25 mouse cellular contexts compared by ENCODE assay signal in genomic region chr17:8897749-8898148, GRCm38 (mm10).
DNase-seq lines count a peak whose midpoint lies in the region; ATAC-seq and TF ChIP-seq lines count a peak whose summit lies in the region.
"Had no signal": no experiment of that assay in that cellular context is flagged by ENCODE, and none has a peak within 500 bp of the region (broad histone marks: within the 10 kb centered on the region; RNA-seq: fewer than 3 reads in every experiment).

No protein-coding gene starts in this region.

- no peaks in the 10 kb centered on the region for H3K9me3 ChIP-seq in forebrain, embryonic 12.5 days
- H3K9me3 ChIP-seq in forebrain, embryonic 11.5 days (ENCODE audit: control insufficient read depth, low read length) = no peaks in the 10 kb centered on the region
- H3K9me3 ChIP-seq in hindbrain, postnatal 0 days (ENCODE audit: low read length) = no peaks in the 10 kb centered on the region
- H3K9me3 ChIP-seq in hindbrain, embryonic 11.5 days (ENCODE audit: control insufficient read depth, low read length) = no peaks in the 10 kb centered on the region
- no peaks in the 10 kb centered on the region for H3K9me3 ChIP-seq in neural tube, embryonic 13.5 days
- H3K9me3 ChIP-seq in neural tube, embryonic 15.5 days (replicated peaks) = no peaks in the 10 kb centered on the region
- no peaks in the 10 kb centered on the region for H3K9me3 ChIP-seq in forebrain, embryonic 16.5 days (ENCODE audit: control insufficient read depth, low read length)
- H3K9me3 ChIP-seq: embryonic facial prominence, embryonic 12.5 days; heart, embryonic 13.5 days; hindbrain, embryonic 10.5 days; liver, embryonic 12.5 days had no signal

- no peak for DNase-seq in forebrain, embryonic 11.5 days (ENCODE audit: low spot score)
- peak; percentile 48 for DNase-seq in hindbrain, postnatal 0 days (ENCODE audit: low spot score)
- DNase-seq in hindbrain, embryonic 11.5 days (ENCODE audit: low spot score) = no peak
- DNase-seq in kidney, adult 8-10 months = no peak
- DNase-seq: adrenal gland, postnatal 25 days; B cell, adult 2 months; embryo, embryonic 11 days; heart, postnatal 10 days; kidney, postnatal 14 days; liver, postnatal 0 days; lung, postnatal 4 days; retina, postnatal 1 day; right cerebral cortex, postnatal 14 days; thymus, postnatal 14 days had no signal

- WGBS in forebrain, embryonic 12.5 days = 77% methylated on average over 10 of the region's 10 CpGs
- 84% methylated on average over 10 of the region's 10 CpGs for WGBS in forebrain, embryonic 11.5 days
- 54% methylated on average over 10 of the region's 10 CpGs for WGBS in hindbrain, postnatal 0 days
- WGBS in hindbrain, embryonic 11.5 days = 77% methylated on average over 10 of the region's 10 CpGs
- WGBS in neural tube, embryonic 13.5 days = 64% methylated on average over 10 of the region's 10 CpGs
- 65% methylated on average over 10 of the region's 10 CpGs for WGBS in neural tube, embryonic 15.5 days
- 54% methylated on average over 10 of the region's 10 CpGs for WGBS in forebrain, embryonic 16.5 days

- H3K27ac ChIP-seq in forebrain, embryonic 12.5 days = no peak overlapping the region
- H3K27ac ChIP-seq in forebrain, embryonic 11.5 days (ENCODE audit: low read depth, low read length) = no peak overlapping the region
- no peak overlapping the region for H3K27ac ChIP-seq in hindbrain, postnatal 0 days
- no peak overlapping the region for H3K27ac ChIP-seq in hindbrain, embryonic 11.5 days (ENCODE audit: low read depth, low read length)
- 0 out of 2 replicates have a peak overlapping the region, but pooled peaks have one; percentile 13 for H3K27ac ChIP-seq in neural tube, embryonic 13.5 days (replicated peaks)
- no peak overlapping the region for H3K27ac ChIP-seq in neural tube, embryonic 15.5 days (replicated peaks)
- no peak overlapping the region for H3K27ac ChIP-seq in forebrain, embryonic 16.5 days (ENCODE audit: low read length)
- H3K27ac ChIP-seq: embryonic facial prominence, embryonic 12.5 days; heart, embryonic 13.5 days; hindbrain, embryonic 10.5 days; left cerebral cortex, adult 2 months; liver, embryonic 12.5 days had no signal

- H3K4me1 ChIP-seq in forebrain, embryonic 12.5 days = peaks cover 8% of the 10 kb centered on the region
- no peaks in the 10 kb centered on the region for H3K4me1 ChIP-seq in forebrain, embryonic 11.5 days (replicated peaks; ENCODE audit: control insufficient read depth, insufficient read depth, low read length)
- H3K4me1 ChIP-seq in hindbrain, postnatal 0 days (ENCODE audit: insufficient read depth, low read length) = no peaks in the 10 kb centered on the region
- H3K4me1 ChIP-seq in hindbrain, embryonic 11.5 days (replicated peaks; ENCODE audit: control insufficient read depth, insufficient read depth, low read length) = no peaks in the 10 kb centered on the region
- H3K4me1 ChIP-seq in neural tube, embryonic 13.5 days (replicated peaks) = peaks cover 18% of the 10 kb centered on the region
- H3K4me1 ChIP-seq in neural tube, embryonic 15.5 days = peaks cover 8% of the 10 kb centered on the region; the same call in 1 of the 2 replicates
- H3K4me1 ChIP-seq in forebrain, embryonic 16.5 days (replicated peaks; ENCODE audit: control insufficient read depth, insufficient read depth, low read length) = peaks cover 11% of the 10 kb centered on the region
- H3K4me1 ChIP-seq: embryonic facial prominence, embryonic 12.5 days; liver, embryonic 12.5 days had no signal

- no peaks in the 10 kb centered on the region for H3K27me3 ChIP-seq in forebrain, embryonic 12.5 days
- H3K27me3 ChIP-seq in forebrain, embryonic 11.5 days (ENCODE audit: control insufficient read depth, insufficient read depth, low read length) = no peaks in the 10 kb centered on the region
- H3K27me3 ChIP-seq in hindbrain, postnatal 0 days (ENCODE audit: insufficient read depth, low read length) = no peaks in the 10 kb centered on the region
- no peaks in the 10 kb centered on the region for H3K27me3 ChIP-seq in hindbrain, embryonic 11.5 days (ENCODE audit: control insufficient read depth, insufficient read depth, low read length)
- H3K27me3 ChIP-seq in neural tube, embryonic 13.5 days = no peaks in the 10 kb centered on the region
- H3K27me3 ChIP-seq in neural tube, embryonic 15.5 days (replicated peaks) = no peaks in the 10 kb centered on the region
- H3K27me3 ChIP-seq in forebrain, embryonic 16.5 days (replicated peaks; ENCODE audit: control insufficient read depth, insufficient read depth, low read length) = no peaks in the 10 kb centered on the region
- H3K27me3 ChIP-seq: embryonic facial prominence, embryonic 12.5 days; liver, embryonic 12.5 days had no signal

- H3K4me2 ChIP-seq in forebrain, embryonic 12.5 days = no peak overlapping the region
- no peak overlapping the region for H3K4me2 ChIP-seq in forebrain, embryonic 11.5 days (ENCODE audit: low read depth, low read length, severe bottlenecking)
- H3K4me2 ChIP-seq in hindbrain, postnatal 0 days (ENCODE audit: low read depth, low read length) = no peak overlapping the region
- no peak overlapping the region for H3K4me2 ChIP-seq in hindbrain, embryonic 11.5 days (replicated peaks; ENCODE audit: low read depth, low read length)
- H3K4me2 ChIP-seq in neural tube, embryonic 13.5 days = no peak overlapping the region
- no peak overlapping the region for H3K4me2 ChIP-seq in neural tube, embryonic 15.5 days
- no peak overlapping the region for H3K4me2 ChIP-seq in forebrain, embryonic 16.5 days (ENCODE audit: low read length)
- H3K4me2 ChIP-seq: embryonic facial prominence, embryonic 12.5 days; heart, embryonic 13.5 days; liver, embryonic 12.5 days had no signal

- no peak for TF ChIP-seq CTCF in hindbrain, postnatal 0 days (IDR thresholded peaks at IDR 0.05; ENCODE audit: low read depth)

- H3K36me3 ChIP-seq in forebrain, embryonic 12.5 days (replicated peaks) = no peaks in the 10 kb centered on the region
- H3K36me3 ChIP-seq in forebrain, embryonic 11.5 days (ENCODE audit: control insufficient read depth, insufficient read depth, low read length) = no peaks in the 10 kb centered on the region
- H3K36me3 ChIP-seq in hindbrain, postnatal 0 days (ENCODE audit: insufficient read depth, low read length) = no peaks in the 10 kb centered on the region
- H3K36me3 ChIP-seq in hindbrain, embryonic 11.5 days (ENCODE audit: control insufficient read depth, insufficient read depth, low read length) = no peaks in the 10 kb centered on the region
- peaks cover 5% of the 10 kb centered on the region; the same call in 1 of the 2 replicates for H3K36me3 ChIP-seq in neural tube, embryonic 13.5 days
- no peaks in the 10 kb centered on the region for H3K36me3 ChIP-seq in neural tube, embryonic 15.5 days
- no peaks in the 10 kb centered on the region for H3K36me3 ChIP-seq in forebrain, embryonic 16.5 days (ENCODE audit: control insufficient read depth, insufficient read depth)
- H3K36me3 ChIP-seq: embryonic facial prominence, embryonic 12.5 days; heart, embryonic 13.5 days; liver, embryonic 12.5 days had no signal

- ATAC-seq in forebrain, embryonic 12.5 days (ENCODE audit: low FRiP score) = 0 out of 2 replicates have a peak, but pooled peaks have one; percentile 27
- ATAC-seq in forebrain, embryonic 11.5 days (replicated peaks; ENCODE audit: low FRiP score) = no peak
- 0 out of 2 replicates have a peak, but pooled peaks have one; percentile 12 for ATAC-seq in hindbrain, postnatal 0 days
- ATAC-seq in hindbrain, embryonic 11.5 days (ENCODE audit: low FRiP score) = no peak
- no peak for ATAC-seq in neural tube, embryonic 13.5 days (ENCODE audit: low read depth)
- no peak for ATAC-seq in neural tube, embryonic 15.5 days (ENCODE audit: low FRiP score)
- ATAC-seq in forebrain, embryonic 16.5 days = 0 out of 2 replicates have a peak, but pooled peaks have one; percentile 49
- ATAC-seq: intestine, postnatal 0 days; liver, embryonic 12.5 days; liver, postnatal 0 days; lung, postnatal 0 days had no signal

- H3K4me3 ChIP-seq in forebrain, embryonic 12.5 days (replicated peaks) = no peak overlapping the region
- no peak overlapping the region for H3K4me3 ChIP-seq in forebrain, embryonic 11.5 days (ENCODE audit: low read depth, low read length)
- H3K4me3 ChIP-seq in hindbrain, postnatal 0 days (ENCODE audit: low read length) = no peak overlapping the region
- H3K4me3 ChIP-seq in hindbrain, embryonic 11.5 days (ENCODE audit: low read depth, low read length) = no peak overlapping the region
- no peak overlapping the region for H3K4me3 ChIP-seq in neural tube, embryonic 13.5 days
- no peak overlapping the region for H3K4me3 ChIP-seq in neural tube, embryonic 15.5 days (replicated peaks)
- H3K4me3 ChIP-seq in forebrain, embryonic 16.5 days (replicated peaks; ENCODE audit: low read length) = no peak overlapping the region
- H3K4me3 ChIP-seq: embryonic facial prominence, embryonic 12.5 days; heart, embryonic 13.5 days; hindbrain, embryonic 10.5 days; left cerebral cortex, adult 2 months; liver, embryonic 12.5 days had no signal

- H3K9ac ChIP-seq in forebrain, embryonic 12.5 days = no peak overlapping the region
- no peak overlapping the region for H3K9ac ChIP-seq in forebrain, embryonic 11.5 days (ENCODE audit: low read length)
- no peak overlapping the region for H3K9ac ChIP-seq in hindbrain, postnatal 0 days (replicated peaks; ENCODE audit: low read length)
- no peak overlapping the region for H3K9ac ChIP-seq in hindbrain, embryonic 11.5 days (ENCODE audit: low read depth, low read length)
- no peak overlapping the region for H3K9ac ChIP-seq in neural tube, embryonic 13.5 days
- no peak overlapping the region for H3K9ac ChIP-seq in neural tube, embryonic 15.5 days (replicated peaks)
- H3K9ac ChIP-seq in forebrain, embryonic 16.5 days (replicated peaks; ENCODE audit: low read depth, low read length) = no peak overlapping the region
- H3K9ac ChIP-seq: embryonic facial prominence, embryonic 12.5 days; heart, embryonic 13.5 days; liver, embryonic 12.5 days; liver, postnatal 0 days had no signal

Comparison
In these comparisons a context has a peak if more than half of its experiments do, and no peak if none do; other contexts are left out.
1. ATAC-seq: peak in forebrain, embryonic 12.5 days (single experiment), hindbrain, postnatal 0 days (single experiment) and forebrain, embryonic 16.5 days (single experiment); none in forebrain, embryonic 11.5 days (single experiment), hindbrain, embryonic 11.5 days (single experiment), neural tube, embryonic 13.5 days (single experiment) and neural tube, embryonic 15.5 days (single experiment).